Mouse (Mus musculus) kidney, postnatal 0 days (tissue): Measurements from ENCODE around the gene Gm20388. TPM values are rescaled to one million over a fixed set of nuclear protein-coding genes. Genes with fewer than 3 reads are reported as not detected.

Experiments
- ATAC-seq: fragments of 200-750 bp; cut with Nextera tagmentation; replicated peaks from 2 replicates; pipeline ENCODE4 v1.8.0; 2017; ENCODE audit warnings: low read depth, moderate number of reproducible peaks, moderate TSS enrichment, moderate library complexity; ENCODE audit not compliant: low FRiP score
- DNase-seq: peaks from one replicate; pipeline ENCODE4 v3.0.0-alpha.2; 2016; ENCODE audit warnings: low spot score
- H3K27ac ChIP-seq: fragments of 300-500 bp; sonication (generic); 2 replicates; pipeline ENCODE4 v1.5.1; 2014; ENCODE audit warnings: mild to moderate bottlenecking
- H3K27me3 ChIP-seq: fragments of 300-500 bp; sonication (generic); 2 replicates; pipeline ENCODE4 v1.6.1; 2014; ENCODE audit warnings: low read length, mixed read lengths; ENCODE audit not compliant: insufficient read depth
- H3K36me3 ChIP-seq: fragments of 300-500 bp; sonication (generic); 2 replicates; pipeline ENCODE4 v1.6.1; 2014; ENCODE audit warnings: low read length, mixed read lengths; ENCODE audit not compliant: insufficient read depth
- H3K4me1 ChIP-seq: fragments of 300-500 bp; sonication (generic); replicated peaks from 2 replicates; pipeline ENCODE4 v1.6.1; 2014; ENCODE audit warnings: antibody characterized with exemption, low read length, mixed read lengths; ENCODE audit not compliant: insufficient read depth
- H3K4me2 ChIP-seq: fragments of 300-500 bp; sonication (generic); 2 replicates; pipeline ENCODE4 v1.6.1; 2014; ENCODE audit warnings: mild to moderate bottlenecking, low read length, moderate library complexity, mixed read lengths
- H3K4me3 ChIP-seq: fragments of 300-500 bp; sonication (generic); replicated peaks from 2 replicates; pipeline ENCODE4 v1.5.1; 2014; ENCODE audit warnings: low read depth, low read length
- H3K9ac ChIP-seq: fragments of 300-500 bp; sonication (generic); 2 replicates; pipeline ENCODE4 v1.6.1; 2014; ENCODE audit warnings: low read depth, low read length
- H3K9me3 ChIP-seq: fragments of 300-500 bp; sonication (generic); replicated peaks from 2 replicates; pipeline ENCODE4 v1.6.1; 2016; ENCODE audit warnings: low read length, inconsistent platforms, mixed read lengths
- CTCF ChIP-seq: IDR thresholded peaks from 2 replicates; pipeline ENCODE4 v1.5.1; 2016; ENCODE audit warnings: antibody characterized with exemption, low read depth, mild to moderate bottlenecking, moderate library complexity
- WGBS: fragments of 180-500 bp; shearing (Covaris S2); extraction: QIAGEN DNeasy Blood & Tissue Kit; methylation state at CpG from one replicate; pipeline ENCODE4 v1.1.7; 2014; 5-methylcytosine and 5-hydroxymethylcytosine counted together
- polyA plus RNA-seq: library from polyadenylated mRNA; unstranded; fragments of >200 nt; fragmentation: Nextera tagmentation; extraction: Ambion mirVana; gene quantifications from 2 replicates; pipeline ENCODE4 v1.2.1, GENCODE M21; 2015

Gm20388 gene
- polyA plus RNA-seq, 1 experiment from 2014 or later = not detected

GRCm38 (mm10) chr8:120336909-120337555, 426.4 kb downstream of the Gm20388 start:
- Histone ChIP-seq H3K4me3 (no peak overlapping the region), H3K9me3 (no peaks in the 10 kb centered on the region), H3K36me3 (no peaks in the 10 kb centered on the region), H3K4me1 (peaks cover 33% of the 10 kb centered on the region), H3K9ac (no peak overlapping the region), H3K4me2 (no peak overlapping the region), H3K27ac (no peak overlapping the region), H3K27me3 (no peaks in the 10 kb centered on the region)
- DNase-seq (no peak), ATAC-seq (no peak)
- 74% methylated on average over 5 of the region's 5 CpGs for WGBS
- TF ChIP-seq CTCF = no peak

GRCm38 (mm10) chr8:120337627-120338026, 427.0 kb downstream of the Gm20388 start:
- Histone ChIP-seq H3K4me3 (no peak overlapping the region), H3K4me2 (no peak overlapping the region), H3K9ac (no peak overlapping the region), H3K36me3 (no peaks in the 10 kb centered on the region), H3K27ac (no peak overlapping the region), H3K4me1 (peaks cover 32% of the 10 kb centered on the region), H3K27me3 (no peaks in the 10 kb centered on the region), H3K9me3 (no peaks in the 10 kb centered on the region)
- TF ChIP-seq CTCF = no peak
- no peak for DNase-seq
- WGBS = 62% methylated on average over 5 of the region's 5 CpGs
- no peak for ATAC-seq

- Histone ChIP-seq H3K36me3 (no peaks in the 10 kb centered on the region), H3K4me1 (peaks cover 28% of the 10 kb centered on the region), H3K9me3 (no peaks in the 10 kb centered on the region), H3K9ac (no peak overlapping the region), H3K4me2 (no peak overlapping the region), H3K27ac (no peak overlapping the region), H3K4me3 (no peak overlapping the region), H3K27me3 (no peaks in the 10 kb centered on the region)
- no peak for DNase-seq
- no peak for ATAC-seq
- TF ChIP-seq CTCF = no peak
- whole genome bisulfite sequencing = 90% methylated on average over 7 of the region's 7 CpGs
Measured at GRCm38 (mm10) chr8:120338678-120339077, 428.0 kb downstream of the Gm20388 start.

GRCm38 (mm10) chr8:120339743-120340142, 429.1 kb downstream of the Gm20388 start:
- peak; percentile 47 for DNase-seq
- no peak overlapping the region for H3K9ac ChIP-seq
- peak; percentile 40; the same call in 1 of the 2 replicates for ATAC-seq
- H3K4me1 ChIP-seq = peaks cover 24% of the 10 kb centered on the region
- H3K36me3 ChIP-seq = no peaks in the 10 kb centered on the region
- no peaks in the 10 kb centered on the region for H3K9me3 ChIP-seq
- no peak for TF ChIP-seq CTCF
- H3K27ac ChIP-seq = no peak overlapping the region
- no peak overlapping the region for H3K4me2 ChIP-seq
- WGBS = 34% methylated on average over 7 of the region's 8 CpGs
- no peak overlapping the region for H3K4me3 ChIP-seq
- no peaks in the 10 kb centered on the region for H3K27me3 ChIP-seq

GRCm38 (mm10) chr8:120341124-120341523, 430.5 kb downstream of the Gm20388 start:
- no peak for TF ChIP-seq CTCF
- no peak for DNase-seq
- H3K4me2 ChIP-seq = no peak overlapping the region
- peaks cover 10% of the 10 kb centered on the region; the same call in 1 of the 2 replicates for H3K4me1 ChIP-seq
- no peak overlapping the region for H3K9ac ChIP-seq
- H3K36me3 ChIP-seq = no peaks in the 10 kb centered on the region
- H3K27me3 ChIP-seq = no peaks in the 10 kb centered on the region
- no peak overlapping the region for H3K4me3 ChIP-seq
- no peak for ATAC-seq
- no peak overlapping the region for H3K27ac ChIP-seq
- no peaks in the 10 kb centered on the region for H3K9me3 ChIP-seq
- 81% methylated on average over 10 of the region's 10 CpGs for WGBS

GRCm38 (mm10) chr8:120342847-120343548, 432.4 kb downstream of the Gm20388 start:
- Histone ChIP-seq H3K4me1 (peaks cover 12% of the 10 kb centered on the region; the same call in 1 of the 2 replicates), H3K9me3 (no peaks in the 10 kb centered on the region), H3K27me3 (no peaks in the 10 kb centered on the region), H3K4me3 (no peak overlapping the region), H3K9ac (no peak overlapping the region), H3K4me2 (no peak overlapping the region), H3K27ac (no peak overlapping the region), H3K36me3 (no peaks in the 10 kb centered on the region)
- ATAC-seq (no peak), DNase-seq (no peak)
- 70% methylated on average over 7 of the region's 7 CpGs for WGBS
- TF ChIP-seq CTCF = no peak
